Mouse (Mus musculus): Measurements from ENCODE around the gene Nol3. TPM values are rescaled to one million over a fixed set of nuclear protein-coding genes. Genes with fewer than 3 reads are reported as not detected.

Gene Nol3
- polyA plus RNA-seq, 1 experiment: 3.5 TPM

DNA sequence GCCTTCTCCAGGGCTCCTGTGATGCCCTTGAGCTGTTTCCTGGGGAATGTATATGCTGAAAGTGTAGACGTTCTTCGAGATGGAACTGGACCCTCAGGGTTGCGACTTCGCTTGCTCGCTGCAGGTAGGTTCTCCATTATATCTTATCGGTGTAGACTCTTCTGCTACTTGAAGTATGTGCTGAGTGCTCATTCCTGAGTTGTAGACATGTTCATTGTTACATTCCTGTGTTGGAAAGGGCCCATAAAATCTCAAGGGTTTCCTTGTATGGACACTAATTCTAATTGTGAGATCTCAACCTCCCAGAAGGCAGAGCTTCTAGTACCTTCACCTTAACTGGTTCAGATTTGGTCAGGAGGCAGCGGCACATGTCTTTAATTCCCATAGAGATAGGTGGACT, 34.9 kb upstream of the Nol3 start:
- 99% methylated on average over 7 of the region's 7 CpGs for WGBS
- Histone ChIP-seq H3K27me3 (ENCODE audit: control insufficient read depth, insufficient read depth, low read length) (no peaks in the 10 kb centered on the region), H3K27ac (ENCODE audit: control insufficient read depth, insufficient read depth, low read length) (no peak overlapping the region), H3K36me3 (ENCODE audit: control insufficient read depth, insufficient read depth, low read length) (peaks cover 38% of the 10 kb centered on the region), H3K4me3 (ENCODE audit: control insufficient read depth, insufficient read depth, low read length) (no peak overlapping the region), H3K4me1 (replicated peaks; ENCODE audit: control insufficient read depth, insufficient read depth, low read length) (no peaks in the 10 kb centered on the region)
- no peak for TF ChIP-seq POLR2A (IDR thresholded peaks at IDR 0.05; ENCODE audit: control insufficient read depth, extremely low read depth, insufficient read depth, low read length, poor library complexity)
- no peak for TF ChIP-seq CTCF (IDR thresholded peaks at IDR 0.05; ENCODE audit: borderline replicate concordance, control insufficient read depth, extremely low read depth, insufficient read depth, low read length, poor library complexity)
- no peak for DNase-seq

GRCm38 (mm10) chr8:105251954-105252353, 24.0 kb upstream of the Nol3 start:
- DNase-seq: no peak
- H3K27ac ChIP-seq (ENCODE audit: control insufficient read depth, insufficient read depth, low read length): no peak overlapping the region
- H3K4me1 ChIP-seq (replicated peaks; ENCODE audit: control insufficient read depth, insufficient read depth, low read length): peaks cover 13% of the 10 kb centered on the region
- H3K4me3 ChIP-seq (ENCODE audit: control insufficient read depth, insufficient read depth, low read length): no peak overlapping the region
- TF ChIP-seq CTCF (IDR thresholded peaks at IDR 0.05; ENCODE audit: borderline replicate concordance, control insufficient read depth, extremely low read depth, insufficient read depth, low read length, poor library complexity) (no peak), POLR2A (IDR thresholded peaks at IDR 0.05; ENCODE audit: control insufficient read depth, extremely low read depth, insufficient read depth, low read length, poor library complexity) (no peak)
- no peaks in the 10 kb centered on the region for H3K27me3 ChIP-seq (ENCODE audit: control insufficient read depth, insufficient read depth, low read length)
- WGBS: 93% methylated on average over 6 of the region's 6 CpGs
- H3K36me3 ChIP-seq (ENCODE audit: control insufficient read depth, insufficient read depth, low read length): peaks cover 22% of the 10 kb centered on the region

DNA sequence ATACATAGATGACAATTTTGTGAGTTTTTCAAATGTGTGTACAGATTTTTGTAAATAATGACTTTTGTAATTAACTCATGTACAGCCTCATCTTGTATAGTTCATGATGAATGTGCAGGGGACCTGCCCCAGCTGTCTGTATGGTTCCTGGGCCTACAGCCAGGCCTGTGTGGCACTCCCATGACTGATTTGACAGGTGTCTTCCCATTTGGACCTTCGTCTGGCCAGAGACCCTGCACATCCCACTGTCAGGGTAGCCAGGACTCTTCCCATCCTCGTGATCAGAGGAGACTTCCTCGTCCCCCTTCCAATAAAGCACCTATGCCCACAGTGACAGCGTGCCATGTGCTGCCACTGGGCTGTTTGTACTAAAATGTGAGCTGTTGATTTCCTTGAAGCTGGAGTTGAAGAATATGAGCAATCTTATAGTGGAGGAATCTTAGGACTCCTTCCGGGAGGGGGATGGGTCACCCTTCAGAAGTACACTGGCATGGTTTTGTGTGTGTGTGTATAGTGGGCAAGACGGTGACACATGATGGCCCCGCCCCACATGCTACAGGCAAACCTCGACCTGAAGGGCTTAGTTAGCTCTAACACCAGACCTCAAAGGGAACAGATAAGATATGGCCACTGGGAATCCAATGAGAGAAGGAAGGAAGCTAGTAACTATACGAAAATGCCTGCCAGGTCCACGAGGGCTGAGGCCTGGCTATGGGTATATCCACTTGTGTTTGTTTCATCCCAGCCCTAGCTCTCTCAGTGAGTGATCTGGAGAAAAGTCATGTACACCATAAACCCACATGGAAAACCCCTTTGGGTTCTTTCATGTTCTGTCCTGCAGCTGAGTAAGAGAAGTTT, 23.0 kb upstream of the Nol3 start:
- Histone ChIP-seq H3K27me3 (ENCODE audit: control insufficient read depth, insufficient read depth, low read length) (no peaks in the 10 kb centered on the region), H3K27ac (ENCODE audit: control insufficient read depth, insufficient read depth, low read length) (no peak overlapping the region), H3K4me3 (ENCODE audit: control insufficient read depth, insufficient read depth, low read length) (no peak overlapping the region), H3K36me3 (ENCODE audit: control insufficient read depth, insufficient read depth, low read length) (peaks cover 18% of the 10 kb centered on the region), H3K4me1 (replicated peaks; ENCODE audit: control insufficient read depth, insufficient read depth, low read length) (peaks cover 13% of the 10 kb centered on the region)
- no peak for TF ChIP-seq CTCF (IDR thresholded peaks at IDR 0.05; ENCODE audit: borderline replicate concordance, control insufficient read depth, extremely low read depth, insufficient read depth, low read length, poor library complexity)
- TF ChIP-seq POLR2A (IDR thresholded peaks at IDR 0.05; ENCODE audit: control insufficient read depth, extremely low read depth, insufficient read depth, low read length, poor library complexity): no peak
- 92% methylated on average over 10 of the region's 10 CpGs for WGBS
- no peak for DNase-seq

GRCm38 (mm10) chr8:105253766-105254151, 22.2 kb upstream of the Nol3 start:
- TF ChIP-seq CTCF (IDR thresholded peaks at IDR 0.05; ENCODE audit: borderline replicate concordance, control insufficient read depth, extremely low read depth, insufficient read depth, low read length, poor library complexity) (no peak), POLR2A (IDR thresholded peaks at IDR 0.05; ENCODE audit: control insufficient read depth, extremely low read depth, insufficient read depth, low read length, poor library complexity) (no peak)
- H3K4me3 ChIP-seq (ENCODE audit: control insufficient read depth, insufficient read depth, low read length): no peak overlapping the region
- DNase-seq: peak; percentile 27
- 70% methylated on average over 20 of the region's 20 CpGs for WGBS
- peaks cover 10% of the 10 kb centered on the region for H3K36me3 ChIP-seq (ENCODE audit: control insufficient read depth, insufficient read depth, low read length)
- H3K27ac ChIP-seq (ENCODE audit: control insufficient read depth, insufficient read depth, low read length): no peak overlapping the region
- peaks cover 13% of the 10 kb centered on the region for H3K4me1 ChIP-seq (replicated peaks; ENCODE audit: control insufficient read depth, insufficient read depth, low read length)
- H3K27me3 ChIP-seq (ENCODE audit: control insufficient read depth, insufficient read depth, low read length): no peaks in the 10 kb centered on the region

- peaks cover 18% of the 10 kb centered on the region for H3K4me1 ChIP-seq (replicated peaks; ENCODE audit: control insufficient read depth, insufficient read depth, low read length)
- H3K4me3 ChIP-seq (ENCODE audit: control insufficient read depth, insufficient read depth, low read length): peak overlapping the region; percentile 57
- peaks cover 4% of the 10 kb centered on the region; the same call in 1 of the 2 replicates for H3K36me3 ChIP-seq (ENCODE audit: control insufficient read depth, insufficient read depth, low read length)
- no peak overlapping the region for H3K27ac ChIP-seq (ENCODE audit: control insufficient read depth, insufficient read depth, low read length)
- no peaks in the 10 kb centered on the region for H3K27me3 ChIP-seq (ENCODE audit: control insufficient read depth, insufficient read depth, low read length)
- under 1% methylated on average over 74 of the region's 74 CpGs for WGBS
- peak; percentile 98 for DNase-seq
- peak; percentile 86 for TF ChIP-seq CTCF (IDR thresholded peaks at IDR 0.05; ENCODE audit: borderline replicate concordance, control insufficient read depth, extremely low read depth, insufficient read depth, low read length, poor library complexity)
- TF ChIP-seq POLR2A (IDR thresholded peaks at IDR 0.05; ENCODE audit: control insufficient read depth, extremely low read depth, insufficient read depth, low read length, poor library complexity): peak; percentile 57; the same call in 1 of the 2 replicates
Measured at GRCm38 (mm10) chr8:105254152-105254965, 21.6 kb upstream of the Nol3 start.

- H3K27me3 ChIP-seq (ENCODE audit: control insufficient read depth, insufficient read depth, low read length): no peaks in the 10 kb centered on the region
- peak within 1 kb of the TSS; percentile 57 for H3K4me3 ChIP-seq (ENCODE audit: control insufficient read depth, insufficient read depth, low read length)
- peak within 1 kb of the TSS; percentile 13; the same call in 1 of the 2 replicates for H3K27ac ChIP-seq (ENCODE audit: control insufficient read depth, insufficient read depth, low read length)
- 1% methylated on average over 14 of the region's 14 CpGs for WGBS
- TF ChIP-seq CTCF (IDR thresholded peaks at IDR 0.05; ENCODE audit: borderline replicate concordance, control insufficient read depth, extremely low read depth, insufficient read depth, low read length, poor library complexity) (no peak), POLR2A (IDR thresholded peaks at IDR 0.05; ENCODE audit: control insufficient read depth, extremely low read depth, insufficient read depth, low read length, poor library complexity) (0 out of 2 replicates have a peak, but pooled peaks have one; percentile 19)
- peaks cover 3% of the 10 kb centered on the region; the same call in 1 of the 2 replicates for H3K36me3 ChIP-seq (ENCODE audit: control insufficient read depth, insufficient read depth, low read length)
- DNase-seq: peak; percentile 76
- H3K4me1 ChIP-seq (replicated peaks; ENCODE audit: control insufficient read depth, insufficient read depth, low read length): peaks cover 23% of the 10 kb centered on the region
Measured at GRCm38 (mm10) chr8:105254966-105255350, 21.0 kb upstream of the Nol3 start, which contains the start of gene B3gnt9. B3gnt9 (minus strand) TSS chr8:105255153.
